Mouse (Mus musculus) spleen, adult 2 months (tissue): Measurements from ENCODE around the gene 1110051M20Rik. TPM values are rescaled to one million over a fixed set of nuclear protein-coding genes. Genes with fewer than 3 reads are reported as not detected.

ENCODE experiments used
- DNase-seq, 2 experiments: peaks; one replicate each; pipeline versions ENCODE4 v3.0.0 to v3.0.0-alpha.2; 2012 to 2021; ENCODE audit warnings: low spot score in 2 of 2, low read depth in 1 of 2
- H3K27ac ChIP-seq: fragments of 200-500 bp; 2 replicates; pipeline ENCODE4 v1.5.1; 2012; ENCODE audit warnings: low read length, inconsistent platforms; ENCODE audit not compliant: insufficient read depth
- H3K27me3 ChIP-seq: fragments of 200-500 bp; 2 replicates; pipeline ENCODE4 v1.6.1; 2012; ENCODE audit warnings: mild to moderate bottlenecking, moderate library complexity, low read length, inconsistent platforms; ENCODE audit not compliant: control insufficient read depth, insufficient read depth
- H3K36me3 ChIP-seq: fragments of 200-500 bp; 2 replicates; pipeline ENCODE4 v1.6.1; 2012; ENCODE audit warnings: mild to moderate bottlenecking, low read length, inconsistent platforms; ENCODE audit not compliant: control insufficient read depth, insufficient read depth
- H3K4me1 ChIP-seq: fragments of 200-500 bp; 2 replicates; pipeline ENCODE4 v1.6.1; 2011; ENCODE audit warnings: inconsistent platforms; ENCODE audit not compliant: control insufficient read depth, insufficient read depth, insufficient read length
- H3K4me3 ChIP-seq: fragments of 200-500 bp; 2 replicates; pipeline ENCODE4 v1.5.1; 2011; ENCODE audit warnings: mild to moderate bottlenecking, inconsistent platforms; ENCODE audit not compliant: insufficient read depth, insufficient read length; ENCODE audit errors: extremely low read depth
- CTCF ChIP-seq: fragments of 200-500 bp; IDR thresholded peaks from 2 replicates; pipeline ENCODE4 v1.5.1; 2011; ENCODE audit warnings: mild to moderate bottlenecking, inconsistent platforms; ENCODE audit not compliant: insufficient read depth, insufficient read length, insufficient replicate concordance; ENCODE audit errors: extremely low read depth
- POLR2A ChIP-seq: fragments of 200-500 bp; IDR thresholded peaks from 2 replicates; pipeline ENCODE4 v1.6.1; 2011; ENCODE audit warnings: low read depth, low read length, inconsistent platforms
- WGBS: fragments of 180-500 bp; shearing (Covaris S2); methylation state at CpG from one replicate; pipeline ENCODE4 v1.1.7; 2018; 5-methylcytosine and 5-hydroxymethylcytosine counted together
- polyA plus RNA-seq: library from polyadenylated mRNA; depleted of rRNA; stranded (reverse); fragments of >200 nt; gene quantifications from 2 replicates; pipeline ENCODE4 v1.2.3, GENCODE M21; 2012

The 1110051M20Rik gene
- polyA plus RNA-seq, 1 experiment = 5.6 TPM

GRCm38 (mm10) chr2:91294226-91294625, 150.3 kb downstream of the 1110051M20Rik start:
- no peak for DNase-seq
- 90% methylated on average over 3 of the region's 3 CpGs for WGBS

GRCm38 (mm10) chr2:91291197-91292007, 153.1 kb downstream of the 1110051M20Rik start:
- H3K4me1 ChIP-seq = no peaks in the 10 kb centered on the region
- no peak for DNase-seq
- TF ChIP-seq CTCF = no peak
- TF ChIP-seq POLR2A = no peak
- WGBS = 86% methylated on average over 12 of the region's 12 CpGs
- no peaks in the 10 kb centered on the region for H3K27me3 ChIP-seq
- no peaks in the 10 kb centered on the region for H3K36me3 ChIP-seq
- H3K4me3 ChIP-seq = no peak overlapping the region
- H3K27ac ChIP-seq = no peak overlapping the region

More at GRCm38 (mm10) chr2:91294226-91294625, 150.3 kb downstream of the 1110051M20Rik start:
- Histone ChIP-seq H3K36me3 (no peaks in the 10 kb centered on the region), H3K4me3 (no peak overlapping the region), H3K27ac (no peak overlapping the region), H3K4me1 (no peaks in the 10 kb centered on the region), H3K27me3 (no peaks in the 10 kb centered on the region)
- TF ChIP-seq CTCF = no peak
- no peak for TF ChIP-seq POLR2A

DNA sequence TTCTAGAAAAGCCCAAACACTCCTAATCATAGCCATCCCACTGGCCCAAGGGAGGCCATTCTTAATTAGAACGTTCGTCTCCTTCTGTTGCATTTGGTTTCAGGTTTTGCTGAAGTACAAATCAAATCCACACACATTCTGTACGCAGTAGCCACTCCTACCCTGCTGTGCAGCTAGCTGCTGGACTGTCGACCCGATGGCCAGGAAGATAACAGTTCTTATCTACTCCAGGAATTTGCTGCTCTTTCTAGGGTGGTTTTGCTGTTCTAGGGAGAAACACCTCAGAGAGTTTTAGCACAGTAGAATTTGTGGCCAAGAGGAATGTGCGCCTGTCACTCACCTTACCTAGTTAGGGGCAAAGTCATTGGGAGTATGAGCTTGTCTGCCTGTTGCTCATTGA, 156.9 kb downstream of the 1110051M20Rik start:
- Histone ChIP-seq H3K4me1 (no peaks in the 10 kb centered on the region), H3K27ac (no peak overlapping the region), H3K36me3 (no peaks in the 10 kb centered on the region), H3K4me3 (no peak overlapping the region), H3K27me3 (no peaks in the 10 kb centered on the region)
- WGBS = 82% methylated on average over 6 of the region's 6 CpGs
- TF ChIP-seq CTCF (no peak), POLR2A (no peak)
- DNase-seq = no peak

GRCm38 (mm10) chr2:91285885-91286505, 158.5 kb downstream of the 1110051M20Rik start:
- peak; percentile 86 for TF ChIP-seq CTCF
- no peak for TF ChIP-seq POLR2A
- 20% methylated on average over 7 of the region's 7 CpGs for WGBS
- peak; percentile 7 to 48 for DNase-seq
- no peaks in the 10 kb centered on the region for H3K27me3 ChIP-seq
- H3K36me3 ChIP-seq = no peaks in the 10 kb centered on the region
- H3K27ac ChIP-seq = no peak overlapping the region
- H3K4me1 ChIP-seq = no peaks in the 10 kb centered on the region
- H3K4me3 ChIP-seq = no peak overlapping the region

GRCm38 (mm10) chr2:91284375-91285199, 159.9 kb downstream of the 1110051M20Rik start:
- TF ChIP-seq POLR2A = no peak
- TF ChIP-seq CTCF = no peak
- Histone ChIP-seq H3K27me3 (no peaks in the 10 kb centered on the region), H3K27ac (no peak overlapping the region), H3K4me3 (no peak overlapping the region), H3K4me1 (no peaks in the 10 kb centered on the region), H3K36me3 (no peaks in the 10 kb centered on the region)
- DNase-seq = no peak
- WGBS = 63% methylated on average over 13 of the region's 13 CpGs

DNA sequence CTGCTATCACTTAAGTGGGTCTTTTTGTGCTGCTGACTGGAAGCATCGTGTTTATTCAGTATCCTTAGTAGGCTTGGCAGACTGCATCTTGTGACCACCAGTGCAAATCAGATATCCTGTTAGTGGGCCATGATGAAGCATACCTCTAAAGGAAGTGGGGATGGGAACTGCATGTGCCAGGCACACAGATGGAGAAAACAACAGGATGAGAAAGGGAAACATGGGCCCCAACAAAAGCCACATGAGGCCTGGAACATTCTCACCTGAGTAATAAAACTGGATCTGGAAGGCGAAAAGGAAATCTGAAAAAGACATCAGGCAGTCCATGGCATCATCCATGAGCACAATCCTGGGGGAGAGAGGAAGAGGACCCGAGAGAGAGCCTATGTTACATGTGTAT, 160.5 kb downstream of the 1110051M20Rik start:
- H3K36me3 ChIP-seq = no peaks in the 10 kb centered on the region
- no peaks in the 10 kb centered on the region for H3K4me1 ChIP-seq
- no peak for DNase-seq
- 62% methylated on average over 3 of the region's 3 CpGs for WGBS
- H3K27ac ChIP-seq = no peak overlapping the region
- TF ChIP-seq POLR2A = no peak
- TF ChIP-seq CTCF = no peak
- H3K4me3 ChIP-seq = no peak overlapping the region
- H3K27me3 ChIP-seq = no peaks in the 10 kb centered on the region

GRCm38 (mm10) chr2:91281366-91281765, 163.1 kb downstream of the 1110051M20Rik start:
- DNase-seq = no peak
- TF ChIP-seq POLR2A = no peak
- no peak for TF ChIP-seq CTCF
- H3K4me3 ChIP-seq = no peak overlapping the region
- peaks cover 2% of the 10 kb centered on the region for H3K36me3 ChIP-seq
- H3K27ac ChIP-seq = no peak overlapping the region
- no peaks in the 10 kb centered on the region for H3K4me1 ChIP-seq
- WGBS = 92% methylated on average over 5 of the region's 5 CpGs
- no peaks in the 10 kb centered on the region for H3K27me3 ChIP-seq
